Mouse (Mus musculus): Measurements from ENCODE around the gene Polr2a.

Polr2a gene

DNA sequence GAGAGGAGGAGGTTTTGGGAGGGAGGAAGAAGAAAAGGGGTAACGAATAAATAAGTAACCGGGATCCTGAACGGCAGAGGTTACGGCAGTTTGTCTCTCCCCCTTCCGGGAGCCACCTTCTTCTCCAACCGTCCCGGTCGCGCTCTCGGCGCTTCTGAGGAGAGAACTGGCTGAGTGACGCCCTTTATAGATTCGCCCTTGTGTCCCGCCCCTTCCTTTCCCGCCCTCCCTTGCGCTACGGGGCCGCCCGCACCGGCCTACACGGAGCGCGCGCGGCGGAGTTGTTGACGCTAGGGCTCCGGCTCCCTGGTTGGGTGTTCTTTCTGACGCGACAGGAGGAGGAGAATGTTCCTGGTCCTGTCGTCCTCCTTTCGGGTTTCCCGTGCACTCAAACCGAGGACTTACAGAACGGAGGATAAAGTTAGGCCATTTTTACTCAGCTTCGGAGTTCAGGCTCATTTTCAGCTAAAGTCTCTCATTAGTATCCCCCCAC lies at the start of gene Polr2a:
Polr2a (minus strand) TSS at position 160 of the 493 bp plus-strand sequence.
- DNase-seq (ENCODE audit: low spot score), result peak; percentile 97

DNA sequence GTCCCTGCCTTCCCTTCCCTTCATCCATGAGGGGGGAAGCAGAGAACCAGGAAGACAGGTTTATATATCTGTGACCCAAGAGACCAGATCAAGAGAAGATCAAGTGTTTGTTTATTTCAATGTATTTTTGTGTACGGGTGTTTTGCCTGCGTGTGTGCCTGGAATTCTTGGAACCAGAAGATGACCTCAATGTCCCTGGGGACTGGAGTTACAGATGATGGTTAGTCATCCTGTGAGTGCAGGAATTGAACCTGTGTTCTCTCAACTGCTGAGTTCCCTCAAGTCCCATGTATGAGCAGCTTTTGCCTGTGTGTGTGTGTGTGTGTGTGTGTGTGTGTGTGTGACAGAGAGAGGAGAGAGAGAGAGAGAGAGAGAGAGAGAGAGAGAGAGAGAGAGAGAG lies 49.2 kb upstream of the Polr2a start:
- no peak for DNase-seq (ENCODE audit: low spot score)

DNA sequence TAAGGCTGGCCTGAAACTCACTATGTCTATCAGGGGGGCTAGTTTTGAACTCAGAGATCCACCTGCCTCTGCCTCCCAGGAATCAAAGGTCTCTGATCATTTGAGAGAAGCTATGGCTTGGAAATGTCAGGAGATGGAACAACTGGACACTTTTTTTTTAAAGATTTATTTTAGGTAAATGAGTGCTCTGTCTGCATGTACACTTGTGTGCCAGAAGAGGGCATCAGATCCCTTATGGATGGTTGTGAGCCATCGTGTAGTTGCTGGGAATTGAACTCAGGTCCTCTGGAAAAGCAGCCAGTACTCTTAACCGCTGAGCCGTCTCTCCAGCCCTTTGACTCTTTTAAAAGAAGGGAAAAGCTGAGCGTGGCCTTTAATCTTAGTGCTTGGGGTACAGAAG lies 47.9 kb upstream of the Polr2a start:
- no peak for DNase-seq (ENCODE audit: low spot score)

DNA sequence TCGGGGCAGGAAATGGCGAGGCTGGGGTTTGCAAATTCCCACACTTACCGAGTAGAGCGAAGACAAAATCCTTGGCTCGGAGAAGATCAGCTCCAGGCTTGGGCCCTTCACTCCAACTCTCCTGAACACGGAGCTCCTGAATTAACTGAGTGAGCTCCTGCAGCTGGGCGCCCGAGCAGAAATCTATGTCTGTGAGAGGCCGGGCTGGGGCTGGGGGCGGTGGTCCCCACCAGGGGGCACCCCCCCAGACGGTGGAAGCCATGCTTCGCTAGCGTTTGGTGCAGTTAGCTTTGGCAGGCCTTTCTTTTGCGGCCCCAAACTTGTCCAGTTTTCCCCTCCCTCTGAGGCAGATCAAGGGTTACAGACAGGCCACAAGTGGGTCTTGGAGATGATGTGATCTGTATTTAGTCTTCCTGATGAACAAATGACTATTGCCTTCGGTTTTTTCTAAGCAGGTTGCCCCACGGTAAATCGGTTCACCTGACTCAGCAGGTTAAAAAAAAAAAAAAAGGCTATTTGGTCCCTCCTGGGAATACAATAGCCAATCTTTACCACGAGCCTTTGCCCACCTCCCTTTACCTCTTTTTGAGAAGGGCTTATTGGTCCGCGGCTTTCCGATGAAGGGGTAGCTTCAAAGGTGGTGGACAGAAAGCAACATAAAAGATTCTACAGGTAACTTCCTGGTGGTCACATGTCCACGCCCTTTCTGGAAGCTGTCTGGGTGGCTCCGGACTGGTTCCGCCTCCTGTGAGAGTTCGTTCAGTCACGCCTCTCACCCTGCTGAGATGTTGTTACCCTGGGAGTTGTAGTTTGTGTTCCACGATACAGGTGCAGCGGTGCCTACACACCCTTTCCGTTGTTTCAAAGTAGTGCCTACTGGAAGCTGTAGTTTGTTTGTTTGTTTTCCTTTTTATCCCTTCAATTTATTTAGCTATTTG lies 46.8 kb upstream of the Polr2a start, which contains the start of gene Tmem102:
Tmem102 (minus strand) TSS at position 653 of the 938 bp plus-strand sequence.
- DNase-seq (ENCODE audit: low spot score), result peak; percentile 42

DNA sequence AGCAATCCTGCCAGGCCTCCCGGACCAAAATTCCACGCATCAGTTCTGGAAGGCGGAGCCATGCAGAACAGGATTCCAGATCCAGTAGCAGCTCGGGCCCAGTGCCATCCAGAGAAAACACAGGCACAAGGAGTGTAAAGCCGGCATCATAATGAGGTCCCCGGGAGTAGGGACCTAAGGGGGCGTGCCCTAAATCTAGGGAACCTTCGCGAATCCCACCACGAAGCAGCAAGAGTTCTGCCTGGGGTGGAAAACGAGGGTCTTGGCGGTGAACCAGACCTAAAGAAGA lies 46.2 kb upstream of the Polr2a start:
- no peak for DNase-seq (ENCODE audit: low spot score)

DNA sequence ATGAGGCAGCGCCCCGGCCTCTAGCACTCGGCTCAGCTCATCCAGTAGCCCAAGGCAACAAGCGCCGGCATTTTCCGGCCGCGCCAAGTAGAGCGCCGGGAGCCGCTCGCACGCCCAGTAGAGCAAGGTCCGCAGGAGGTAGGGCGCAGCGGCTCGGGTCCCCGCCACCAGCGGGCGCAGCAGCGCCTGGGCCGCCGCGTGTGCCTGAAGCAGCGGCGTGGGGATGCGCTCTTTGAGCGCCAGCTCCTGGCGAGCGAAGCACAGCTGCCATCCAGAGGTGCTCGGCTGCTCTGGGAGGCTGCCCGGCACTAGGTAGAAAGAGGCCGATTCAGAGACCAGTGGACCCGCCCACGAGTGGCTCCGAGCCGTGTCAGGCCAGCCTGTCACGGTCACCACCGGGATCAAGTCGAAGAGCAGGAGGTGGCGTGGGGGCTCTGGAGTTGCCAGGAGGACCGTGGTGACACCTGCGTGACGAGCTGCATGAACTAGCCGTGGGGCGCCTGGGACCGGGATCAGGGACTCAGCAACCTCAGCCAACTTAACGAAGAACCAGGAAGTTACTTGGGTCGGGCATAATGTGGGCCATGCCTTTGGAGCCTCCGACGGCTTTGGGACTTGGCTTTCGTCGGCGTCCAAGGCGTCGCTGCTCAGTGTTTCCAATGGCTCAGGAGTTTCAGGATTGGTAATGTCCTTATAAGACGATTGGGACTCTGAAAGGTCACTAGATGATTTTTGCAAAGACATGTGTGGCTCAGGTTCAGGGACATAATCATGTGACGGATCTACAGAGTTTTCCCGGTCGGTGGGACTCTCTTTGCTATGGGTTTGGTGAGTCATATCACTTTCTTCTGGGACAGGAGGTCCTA lies 45.6 kb upstream of the Polr2a start:
- DNase-seq (ENCODE audit: low spot score), result peak; percentile 77

DNA sequence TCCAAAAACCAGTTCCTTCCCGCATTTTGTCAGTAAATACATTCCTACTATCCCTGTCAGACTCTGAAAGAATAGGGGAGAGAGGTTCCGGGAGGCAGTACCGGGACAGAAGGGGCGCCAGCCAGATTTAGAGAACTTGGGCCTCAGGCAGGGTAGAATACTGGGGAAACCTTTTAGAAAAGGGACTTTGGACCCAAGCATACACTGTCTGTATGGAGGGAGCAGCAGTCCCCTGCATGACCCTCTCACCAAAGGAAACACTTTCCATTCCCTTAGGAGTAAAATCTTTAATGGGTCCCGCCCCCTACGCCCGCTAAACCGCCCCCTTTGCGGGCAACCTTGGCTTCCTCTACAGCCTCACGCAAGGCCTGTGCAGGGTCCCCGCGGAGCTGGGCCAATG lies 44.9 kb upstream of the Polr2a start:
- DNase-seq (ENCODE audit: low spot score), result no peak

DNA sequence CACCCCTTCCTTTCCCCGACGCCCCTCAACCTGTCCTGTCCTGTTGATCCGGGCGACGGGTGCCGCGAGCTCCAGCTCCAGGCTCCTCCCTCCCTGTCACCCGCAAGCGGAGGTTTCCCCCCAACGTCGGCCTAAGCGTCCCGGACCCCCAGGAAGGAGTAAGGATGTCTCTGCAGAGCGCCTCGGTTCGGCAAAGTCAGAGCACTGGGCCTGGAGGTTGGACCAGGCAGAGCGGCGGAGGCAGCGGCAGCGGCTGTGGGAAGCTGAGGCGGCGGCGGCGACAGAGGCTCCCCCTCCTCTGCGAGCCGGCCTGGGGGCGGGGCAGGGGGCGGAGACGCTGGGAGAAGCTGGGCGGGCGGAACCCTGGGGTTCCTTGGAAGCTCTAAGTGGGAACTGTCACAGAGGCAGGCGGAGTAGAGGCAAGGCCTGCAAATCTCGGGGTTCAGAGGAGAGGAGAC lies 44.2 kb upstream of the Polr2a start:
- DNase-seq (ENCODE audit: low spot score), result peak; percentile 77

DNA sequence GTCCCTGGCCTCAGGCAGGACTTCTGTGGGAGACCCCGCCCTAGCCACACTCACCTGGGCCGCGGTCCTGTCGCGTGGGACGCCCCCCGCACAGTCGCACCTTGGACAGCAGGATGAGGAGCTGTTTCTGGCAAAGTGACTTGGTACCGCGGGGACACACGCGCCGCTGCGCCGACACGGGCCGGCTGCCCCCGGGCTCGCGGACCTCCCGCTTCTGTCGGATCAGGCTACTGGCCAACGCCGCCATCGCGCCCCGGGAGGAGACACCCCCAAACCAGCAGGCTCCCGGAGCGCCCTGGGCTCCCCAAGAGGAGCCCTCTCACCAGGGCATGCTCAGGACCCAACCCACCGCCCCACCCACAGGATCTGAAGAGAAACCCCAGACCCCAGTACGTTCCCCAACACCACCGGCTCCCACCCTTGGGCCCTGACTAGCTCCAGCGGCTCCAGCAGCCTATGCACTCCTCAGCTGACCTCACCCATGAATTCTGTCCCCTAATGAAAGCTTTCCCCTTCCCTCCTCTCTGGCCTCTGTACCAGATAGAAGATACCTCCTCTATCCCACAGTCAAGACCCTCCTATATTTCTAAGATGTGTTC lies 43.0 kb upstream of the Polr2a start, which contains the start of gene Fgf11:
Fgf11 (minus strand) TSS at position 479 of the 599 bp plus-strand sequence.
- DNase-seq (ENCODE audit: low spot score), result no peak

DNA sequence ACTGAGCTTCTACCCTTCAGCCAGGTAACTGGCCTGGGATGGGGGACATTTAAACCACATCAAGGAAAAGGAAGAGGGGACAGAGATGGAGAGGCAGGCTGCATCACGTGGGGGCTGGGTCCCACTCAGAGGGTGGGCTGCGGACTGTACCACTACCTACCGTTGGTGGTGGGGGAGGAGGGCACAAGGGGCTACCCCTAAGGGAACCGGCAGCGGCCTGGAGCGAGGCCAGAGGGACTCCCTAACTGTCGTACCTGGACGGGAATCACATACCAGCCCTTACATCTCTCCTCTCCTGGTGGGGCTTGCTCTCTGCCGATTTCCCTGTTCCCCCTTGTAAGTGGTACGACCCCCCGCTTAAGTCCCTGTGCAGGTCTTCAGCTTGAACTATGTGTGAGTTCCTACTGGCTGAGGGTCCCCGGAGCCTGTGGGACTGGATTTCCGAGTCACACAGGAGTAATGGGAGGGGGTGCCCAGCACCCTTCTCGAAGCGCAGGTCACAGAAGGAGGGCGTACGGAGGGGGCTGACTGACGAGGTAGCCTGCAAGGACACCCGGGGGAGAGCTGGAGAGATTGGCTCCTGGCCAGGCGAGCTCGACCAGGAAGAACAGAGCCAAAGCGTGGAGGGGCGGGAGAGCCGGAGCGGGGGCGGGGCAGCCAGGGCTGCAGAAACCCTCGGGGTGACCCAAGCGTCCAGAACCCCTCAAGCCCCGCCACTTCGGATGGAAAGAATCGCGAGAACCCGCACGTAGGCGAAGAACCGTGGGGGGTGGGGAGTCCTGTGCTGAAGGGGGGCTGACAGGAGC lies 42.2 kb upstream of the Polr2a start:
- DNase-seq (ENCODE audit: low spot score), result peak; percentile 87

DNA sequence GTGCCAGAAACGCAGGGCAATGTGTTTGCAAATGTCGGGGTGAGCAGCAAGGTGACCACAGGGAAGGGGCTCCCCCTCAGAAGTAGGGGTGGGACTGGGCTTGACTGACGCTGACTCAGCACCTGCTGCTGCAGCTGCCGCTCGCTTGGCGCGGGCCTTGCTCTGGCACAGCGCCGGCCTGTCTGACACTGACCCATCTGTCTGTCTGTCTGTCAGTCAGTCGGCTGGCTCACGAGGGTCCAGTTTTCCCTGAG lies 41.6 kb upstream of the Polr2a start:
- no peak for DNase-seq (ENCODE audit: low spot score)

DNA sequence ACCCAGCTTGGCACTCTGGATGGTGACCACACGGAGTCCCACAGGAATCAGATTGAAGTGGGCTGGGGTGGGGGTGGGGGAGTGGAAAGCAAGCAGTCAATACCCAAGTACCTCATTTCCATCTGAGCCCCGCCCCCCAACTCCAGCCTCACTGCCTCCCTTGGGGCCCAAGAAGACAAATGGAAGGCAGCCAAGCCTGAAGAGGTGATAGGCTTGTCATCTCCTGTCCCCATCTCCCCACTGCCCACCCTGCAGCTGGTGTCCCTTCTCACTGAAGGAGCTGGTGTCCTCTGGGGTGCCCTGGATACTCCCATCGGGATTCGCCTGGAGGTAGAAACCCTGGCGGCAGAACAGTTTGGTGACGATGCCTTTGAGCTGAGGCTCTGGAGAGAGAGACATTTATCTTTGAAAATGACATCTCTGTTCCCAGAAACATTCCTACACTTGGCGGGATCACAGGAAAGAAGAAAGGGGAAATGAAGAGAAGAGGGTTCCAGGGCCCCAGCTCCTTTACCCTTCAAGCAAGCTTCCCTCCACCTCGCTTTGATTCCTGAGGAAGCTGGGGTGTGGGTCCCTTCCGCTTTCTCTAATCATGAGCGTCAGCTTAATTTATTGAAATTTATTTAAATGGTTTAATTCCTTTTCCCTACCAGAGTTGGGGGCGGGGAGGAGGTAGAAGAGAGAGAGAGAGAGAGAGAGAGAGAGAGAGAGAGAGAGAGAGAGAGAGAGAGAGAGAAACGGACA lies 41.1 kb upstream of the Polr2a start:
- DNase-seq (ENCODE audit: low spot score), result peak; percentile 5

DNA sequence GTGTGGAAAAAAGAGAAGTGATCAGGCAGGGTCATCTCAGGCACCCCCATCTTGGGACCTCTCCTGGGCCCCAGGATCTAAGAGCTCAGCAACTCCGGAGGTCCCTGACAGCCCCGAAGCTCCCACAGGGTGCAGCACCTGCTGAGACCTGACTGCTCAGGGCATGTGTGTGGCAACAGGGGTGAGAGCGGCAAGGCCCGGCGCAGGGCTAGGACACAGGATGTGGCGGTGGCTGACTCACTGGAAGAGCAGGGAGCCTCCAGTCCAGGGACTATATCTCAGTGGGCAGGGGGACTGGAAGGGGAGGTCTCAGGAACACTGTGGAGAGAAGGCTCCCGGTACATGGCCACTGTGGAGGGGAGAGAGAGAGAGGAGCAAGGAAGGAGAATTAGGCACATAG lies 39.5 kb upstream of the Polr2a start:
- DNase-seq (ENCODE audit: low spot score), result no peak

DNA sequence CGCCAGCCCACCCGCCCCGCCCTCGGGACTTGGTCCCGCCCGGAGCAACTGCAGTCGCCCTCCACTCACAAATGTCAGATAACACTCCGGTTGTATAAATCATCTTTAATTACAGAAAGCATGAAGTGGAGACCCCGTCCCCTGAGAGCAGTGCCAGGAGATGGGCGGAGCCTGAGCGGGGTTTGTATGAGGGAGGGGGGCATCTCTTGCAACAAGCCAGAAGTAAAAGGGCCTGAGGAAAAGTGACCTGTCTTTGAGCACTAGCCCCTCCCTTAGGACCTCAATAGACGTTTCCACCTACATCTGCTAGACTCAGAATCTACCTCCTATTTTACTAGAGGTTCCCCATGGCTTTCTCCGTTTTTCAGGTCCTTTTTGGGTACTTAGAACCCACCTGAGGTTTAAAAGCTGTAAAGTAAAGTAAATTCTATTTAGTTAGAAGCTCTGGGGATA lies 37.6 kb upstream of the Polr2a start:
- DNase-seq (ENCODE audit: low spot score), result no peak

DNA sequence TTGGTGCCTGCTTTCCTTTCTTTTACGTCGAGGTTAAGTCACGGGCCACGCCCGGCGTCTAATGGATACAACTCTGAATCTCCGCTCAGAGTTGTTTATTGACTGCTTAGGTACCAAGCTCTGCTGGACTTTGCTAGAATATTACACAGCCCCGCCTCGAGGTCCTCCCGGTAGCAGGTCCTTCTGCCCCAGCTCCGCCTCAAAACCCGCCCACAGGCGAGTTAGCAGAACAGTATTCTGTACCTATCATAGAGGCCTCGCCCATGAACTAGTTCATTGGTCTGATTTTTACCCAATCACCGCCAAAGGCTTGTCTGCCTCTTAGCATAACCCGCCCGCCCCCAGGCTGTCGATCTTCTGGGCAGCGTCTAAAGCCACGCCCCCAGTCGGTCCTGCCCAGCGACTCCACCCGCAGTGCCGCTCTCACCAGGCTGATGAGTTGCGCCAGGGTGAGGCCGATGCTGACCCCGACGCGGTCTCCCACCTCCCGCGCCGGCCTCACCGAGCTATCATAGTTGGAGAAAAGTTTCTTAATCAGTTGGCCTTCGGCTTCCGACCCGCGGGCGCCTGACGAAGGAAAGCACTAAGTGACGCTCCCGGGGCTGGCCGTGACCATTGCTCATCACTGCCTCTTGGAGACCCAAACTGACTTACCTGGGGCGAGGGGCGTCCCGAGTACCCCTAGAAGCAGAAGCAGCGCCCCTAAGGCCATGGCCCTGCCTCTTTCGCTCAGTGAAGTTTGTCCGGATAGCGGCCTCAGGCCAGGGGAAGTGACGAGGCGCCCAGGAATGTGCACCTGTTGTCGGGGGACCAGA lies 36.9 kb upstream of the Polr2a start, which contains the start of gene Chrnb1:
Chrnb1 (minus strand) TSS at position 776 of the 815 bp plus-strand sequence.
- peak; percentile 97 for DNase-seq (ENCODE audit: low spot score)

DNA sequence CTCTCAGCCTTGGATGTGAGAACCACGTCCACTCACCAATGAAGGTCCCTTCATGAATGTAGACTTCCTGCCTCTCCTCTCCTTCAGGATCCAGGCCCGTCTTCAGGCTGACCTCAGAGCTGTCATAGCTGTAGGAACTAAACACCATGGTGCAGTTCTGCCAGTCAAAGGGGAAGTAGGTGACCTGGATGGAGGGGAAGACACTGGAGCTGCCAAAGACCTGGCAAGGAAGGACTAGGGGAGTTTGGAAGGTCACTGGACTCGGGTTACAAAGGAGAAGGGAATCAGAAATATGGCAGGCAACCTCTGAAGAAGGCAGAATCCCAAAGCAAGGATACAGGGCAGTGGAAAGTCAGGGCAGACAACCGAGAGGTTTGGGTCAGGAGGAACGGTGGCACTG lies 35.0 kb upstream of the Polr2a start:
- DNase-seq (ENCODE audit: low spot score), result no peak

DNA sequence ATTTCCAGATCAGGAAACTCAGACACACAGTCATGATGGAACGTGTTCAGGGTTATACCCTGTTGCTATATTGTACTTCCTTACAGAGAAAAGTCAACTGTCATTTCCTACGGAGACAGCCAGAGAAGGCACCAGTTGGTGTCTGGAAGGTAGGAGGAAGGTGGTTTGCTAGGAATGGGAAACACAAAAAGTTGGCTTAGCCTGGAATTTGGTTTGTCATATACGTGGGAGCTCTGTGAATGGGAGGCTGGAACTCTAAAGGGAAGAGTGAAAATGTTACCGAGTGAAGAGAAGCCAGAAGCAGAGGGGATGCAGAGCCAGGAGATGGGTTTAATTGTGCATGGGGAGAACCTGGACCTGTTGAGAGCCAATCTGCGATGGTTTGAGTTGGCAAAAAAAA lies 33.0 kb upstream of the Polr2a start:
- DNase-seq (ENCODE audit: low spot score), result no peak

DNA sequence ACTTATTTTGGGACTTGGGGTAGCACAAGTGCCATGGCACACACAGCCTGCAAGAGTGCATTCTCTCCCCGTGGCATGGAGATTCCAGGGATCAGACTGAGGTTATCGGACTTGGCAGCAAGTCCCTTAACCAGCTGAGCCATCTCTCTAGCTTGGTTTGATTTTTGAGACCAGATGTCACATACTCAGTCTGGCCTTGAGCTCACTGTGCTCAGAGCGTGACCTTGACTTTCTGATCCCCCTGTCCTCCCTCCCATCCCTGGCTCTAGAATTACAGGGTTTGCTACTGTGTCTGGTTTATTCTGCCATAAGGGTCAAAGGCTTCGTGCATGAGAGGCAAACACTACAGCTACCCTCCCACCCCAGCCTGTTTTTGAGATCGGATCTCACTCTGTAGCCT lies 31.0 kb upstream of the Polr2a start:
- no peak for DNase-seq (ENCODE audit: low spot score)

DNA sequence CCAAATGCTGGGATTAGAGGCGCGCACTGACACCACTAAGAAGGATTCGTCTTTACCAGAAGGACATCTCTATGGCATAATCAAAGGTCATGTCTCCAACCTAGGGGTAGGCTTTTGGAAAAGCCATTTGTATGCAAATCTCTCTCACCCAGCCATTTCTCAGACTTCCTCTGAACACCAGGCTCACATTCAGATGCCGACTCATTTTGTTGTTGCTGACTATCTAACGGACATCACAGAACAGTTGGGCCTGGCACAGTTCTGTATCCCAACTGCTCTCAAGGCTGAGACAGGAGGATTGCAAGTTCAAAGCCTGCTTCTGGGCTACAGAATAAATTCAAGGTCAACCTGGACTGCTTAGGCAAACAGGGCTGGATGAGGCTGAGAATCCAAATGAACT lies 28.9 kb upstream of the Polr2a start:
- DNase-seq (ENCODE audit: low spot score), result no peak

DNA sequence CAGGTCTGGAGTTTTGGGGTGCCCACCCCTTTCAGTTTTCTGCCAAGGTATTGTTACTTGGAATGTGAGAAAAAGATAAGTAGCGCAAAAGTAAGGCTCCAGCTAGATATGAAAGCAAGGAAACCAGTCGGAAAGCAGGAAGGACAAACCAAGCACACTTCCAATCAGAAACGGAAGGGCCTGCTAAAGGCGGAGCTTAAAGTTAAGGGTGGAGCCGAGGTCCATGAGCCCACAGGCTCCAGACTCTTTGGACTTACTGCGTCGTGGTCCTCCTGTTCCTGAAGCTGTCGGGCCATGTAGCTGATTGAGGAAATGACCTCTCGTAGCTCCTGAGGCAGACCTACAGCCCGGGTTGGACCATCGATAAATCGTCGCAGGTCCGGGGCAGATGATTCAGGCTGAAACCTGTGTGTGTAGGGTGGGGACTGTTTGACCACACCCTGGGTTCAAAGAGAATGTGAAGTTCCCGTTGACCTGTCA lies 26.4 kb upstream of the Polr2a start:
- DNase-seq (ENCODE audit: low spot score), result no peak

Measured in embryo, embryonic 10 days (tissue).